Mouse (Mus musculus) embryonic fibroblast, embryonic 13.5 days (primary cell): ENCODE results near the gene Sirpa. TPM values are rescaled to one million over a fixed set of nuclear protein-coding genes. Genes with fewer than 3 reads are reported as not detected.

ENCODE experiments used
- H3K27ac ChIP-seq: 2 replicates; pipeline ENCODE4 v1.5.1; 2012; ENCODE audit warnings: low read length, control low read depth, inconsistent platforms; ENCODE audit not compliant: insufficient read depth
- H3K4me1 ChIP-seq: 2 replicates; pipeline ENCODE4 v1.6.1; 2011; ENCODE audit warnings: low read length; ENCODE audit not compliant: control insufficient read depth, insufficient read depth
- H3K4me3 ChIP-seq: 2 replicates; pipeline ENCODE4 v1.5.1; 2011; ENCODE audit warnings: mild to moderate bottlenecking, control low read depth, low read length; ENCODE audit not compliant: insufficient read depth
- CTCF ChIP-seq: IDR thresholded peaks from 2 replicates; pipeline ENCODE4 v1.5.1; 2011; ENCODE audit warnings: mild to moderate bottlenecking, control low read depth, low read length, moderate library complexity, borderline replicate concordance; ENCODE audit not compliant: insufficient read depth
- POLR2A ChIP-seq: IDR thresholded peaks from 2 replicates; pipeline ENCODE4 v1.6.1; 2011; ENCODE audit warnings: low read depth, mild to moderate bottlenecking, control low read depth, low read length, moderate library complexity
- polyA plus RNA-seq: library from polyadenylated mRNA; stranded (reverse); fragments of >200 nt; gene quantifications from 2 replicates; pipeline ENCODE4 v1.2.4, GENCODE M21; 2011; ENCODE audit warnings: low read depth; ENCODE audit not compliant: missing spikeins, insufficient read length

Sirpa gene
- polyA plus RNA-seq, 1 experiment = 26.0 TPM

GRCm38 (mm10) chr2:129602856-129603255, 10.2 kb downstream of the Sirpa start:
- H3K4me1 ChIP-seq = no peaks in the 10 kb centered on the region
- no peak overlapping the region for H3K27ac ChIP-seq
- H3K4me3 ChIP-seq = no peak overlapping the region
- TF ChIP-seq POLR2A = no peak
- TF ChIP-seq CTCF = no peak

- Histone ChIP-seq H3K4me3 (no peak overlapping the region), H3K27ac (no peak overlapping the region), H3K4me1 (no peaks in the 10 kb centered on the region)
- TF ChIP-seq POLR2A (no peak), CTCF (no peak)
These were observed 10.9 kb downstream of the Sirpa start for GRCm38 (mm10) chr2:129603536-129603935.

- Histone ChIP-seq H3K27ac (no peak overlapping the region), H3K4me3 (no peak overlapping the region), H3K4me1 (no peaks in the 10 kb centered on the region)
- TF ChIP-seq CTCF = no peak
- no peak for TF ChIP-seq POLR2A
These were observed 11.4 kb downstream of the Sirpa start for GRCm38 (mm10) chr2:129604032-129604431.

GRCm38 (mm10) chr2:129605816-129606215, 13.2 kb downstream of the Sirpa start:
- Histone ChIP-seq H3K27ac (no peak overlapping the region), H3K4me1 (no peaks in the 10 kb centered on the region), H3K4me3 (no peak overlapping the region)
- TF ChIP-seq POLR2A = no peak
- TF ChIP-seq CTCF = no peak

- no peaks in the 10 kb centered on the region for H3K4me1 ChIP-seq
- H3K27ac ChIP-seq = no peak overlapping the region
- H3K4me3 ChIP-seq = no peak overlapping the region
- TF ChIP-seq CTCF (no peak), POLR2A (no peak)
These were observed 13.6 kb downstream of the Sirpa start for GRCm38 (mm10) chr2:129606269-129606668.

- no peaks in the 10 kb centered on the region for H3K4me1 ChIP-seq
- H3K27ac ChIP-seq = no peak overlapping the region
- no peak overlapping the region for H3K4me3 ChIP-seq
- TF ChIP-seq POLR2A = no peak
- TF ChIP-seq CTCF = no peak
These were observed 14.3 kb downstream of the Sirpa start for GRCm38 (mm10) chr2:129606899-129607298.

- Histone ChIP-seq H3K27ac (no peak overlapping the region), H3K4me3 (no peak overlapping the region), H3K4me1 (no peaks in the 10 kb centered on the region)
- TF ChIP-seq POLR2A (no peak), CTCF (no peak)
These were observed 21.3 kb downstream of the Sirpa start for GRCm38 (mm10) chr2:129613971-129614370.

- no peak for TF ChIP-seq CTCF
- no peak for TF ChIP-seq POLR2A
- no peak overlapping the region for H3K4me3 ChIP-seq
- no peak overlapping the region for H3K27ac ChIP-seq
- no peaks in the 10 kb centered on the region for H3K4me1 ChIP-seq
These were observed 22.0 kb downstream of the Sirpa start for GRCm38 (mm10) chr2:129614482-129615185.

- Histone ChIP-seq H3K4me1 (no peaks in the 10 kb centered on the region), H3K4me3 (no peak overlapping the region), H3K27ac (no peak overlapping the region)
- TF ChIP-seq POLR2A (no peak), CTCF (no peak)
These were observed 27.5 kb downstream of the Sirpa start for GRCm38 (mm10) chr2:129620148-129620547.

- TF ChIP-seq CTCF (no peak), POLR2A (no peak)
- Histone ChIP-seq H3K4me1 (no peaks in the 10 kb centered on the region), H3K27ac (no peak overlapping the region), H3K4me3 (no peak overlapping the region)
These were observed 28.2 kb downstream of the Sirpa start for GRCm38 (mm10) chr2:129620881-129621280.
